Mouse (Mus musculus): ENCODE data around the gene Gpr179. TPM values are rescaled to one million over a fixed set of nuclear protein-coding genes. Genes with fewer than 3 reads are reported as not detected.

The Gpr179 gene
- 0.06 and 0.08 TPM in 2 replicates for polyA plus RNA-seq (2016; fragmentation: Nextera tagmentation; extraction: Ambion mirVana)

GRCm38 (mm10) chr11:97352027-97352684 lies at the start of gene Gpr179:
Gene Gpr179 (minus strand): TSS chr11:97352077.
- Histone ChIP-seq H3K27ac (ENCODE audit: poor library complexity, severe bottlenecking) (no peak within 1 kb of the TSS), H3K4me2 (no peak within 1 kb of the TSS), H3K27me3 (replicated peaks) (0 out of 2 replicates have a peak, but pooled peaks cover 4% of the 10 kb centered on the region), H3K4me1 (replicated peaks) (peaks cover 25% of the 10 kb centered on the region), H3K9ac (0 out of 2 replicates have a peak within 1 kb of the TSS, but pooled peaks have one; percentile 32), H3K4me3 (no peak within 1 kb of the TSS), H3K9me3 (replicated peaks) (no peaks in the 10 kb centered on the region), H3K36me3 (no peaks in the 10 kb centered on the region)
- no peak for ATAC-seq (ENCODE audit: insufficient number of reproducible peaks, low FRiP score)
- WGBS: 71% methylated on average over 3 of the region's 3 CpGs

DNA sequence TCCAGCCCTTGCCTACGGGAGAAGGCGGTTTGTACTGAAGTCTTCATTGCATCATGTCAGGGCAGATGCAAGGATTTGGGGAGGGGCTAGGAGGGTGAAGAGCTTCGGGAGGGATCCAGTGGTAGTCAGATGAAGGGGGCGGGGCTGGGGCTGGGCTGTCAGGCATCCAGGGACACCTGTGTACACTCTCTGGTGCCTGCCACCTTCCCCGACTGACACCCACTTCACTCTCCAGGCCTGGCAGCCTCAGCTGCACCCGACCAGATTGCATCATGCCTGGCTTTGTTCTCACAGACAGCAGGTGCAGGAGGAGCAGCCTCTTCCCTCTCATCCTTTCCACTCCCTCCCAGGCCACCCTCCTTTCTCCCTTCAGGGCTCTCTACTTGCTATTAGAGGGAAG lies 49.2 kb upstream of the Gpr179 start:
- H3K4me1 ChIP-seq (replicated peaks): peaks cover 44% of the 10 kb centered on the region
- 20% methylated on average over 6 of the region's 6 CpGs for WGBS
- peak overlapping the region; percentile 72 for H3K4me2 ChIP-seq
- no peak overlapping the region for H3K4me3 ChIP-seq
- H3K27me3 ChIP-seq (replicated peaks): 0 out of 2 replicates have a peak, but pooled peaks cover 8% of the 10 kb centered on the region
- H3K9me3 ChIP-seq (replicated peaks): no peaks in the 10 kb centered on the region
- H3K9ac ChIP-seq: no peak overlapping the region
- H3K36me3 ChIP-seq: peaks cover 12% of the 10 kb centered on the region
- no peak overlapping the region for H3K27ac ChIP-seq (ENCODE audit: poor library complexity, severe bottlenecking)
- peak; percentile 22; the same call in 1 of the 2 replicates for ATAC-seq (ENCODE audit: insufficient number of reproducible peaks, low FRiP score)

DNA sequence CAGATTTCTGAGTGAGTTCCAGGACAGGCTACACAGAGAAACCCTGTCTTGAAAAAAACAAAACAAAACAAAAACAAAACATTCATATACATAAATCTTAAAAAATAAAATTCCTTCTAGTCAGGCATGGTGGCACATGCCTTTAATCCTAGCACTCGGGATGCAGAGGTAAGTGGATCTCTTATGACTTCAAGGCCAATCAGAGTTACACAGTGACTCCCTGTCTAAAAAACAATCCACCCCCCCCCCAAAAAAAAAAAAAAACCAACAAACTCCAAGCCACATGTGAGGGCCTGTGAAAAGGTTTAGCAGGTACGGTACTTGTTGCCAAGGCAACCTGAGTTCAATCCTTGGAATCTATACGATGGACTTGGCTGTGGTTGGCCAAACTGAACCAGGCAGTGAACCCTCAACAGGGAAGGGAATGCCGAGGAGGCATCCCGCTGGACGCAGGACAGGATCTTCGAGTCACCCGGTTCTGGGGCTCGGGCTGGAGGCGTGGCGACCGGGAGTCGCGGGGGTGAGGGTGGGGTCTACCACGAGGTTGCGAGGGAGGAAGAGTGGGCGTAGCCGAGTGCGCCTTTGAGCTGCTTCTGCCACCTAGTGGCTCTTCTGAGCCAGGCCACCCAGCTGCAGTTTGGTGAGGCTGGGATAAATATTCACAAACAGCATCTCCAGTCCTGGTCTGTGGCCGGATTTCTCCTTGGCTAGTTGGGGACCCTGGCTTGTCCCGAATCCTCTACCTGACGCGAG lies 48.3 kb upstream of the Gpr179 start:
- Histone ChIP-seq H3K4me2 (peak overlapping the region; percentile 72), H3K4me3 (peak overlapping the region; percentile 33; the same call in 1 of the 2 replicates), H3K36me3 (peaks cover 21% of the 10 kb centered on the region), H3K27ac (ENCODE audit: poor library complexity, severe bottlenecking) (no peak overlapping the region), H3K4me1 (replicated peaks) (peaks cover 35% of the 10 kb centered on the region), H3K27me3 (replicated peaks) (0 out of 2 replicates have a peak, but pooled peaks cover 5% of the 10 kb centered on the region), H3K9ac (no peak overlapping the region), H3K9me3 (replicated peaks) (no peaks in the 10 kb centered on the region)
- WGBS: 4% methylated on average over 23 of the region's 23 CpGs
- peak; percentile 64; the same call in 1 of the 2 replicates for ATAC-seq (ENCODE audit: insufficient number of reproducible peaks, low FRiP score)

- ATAC-seq (ENCODE audit: insufficient number of reproducible peaks, low FRiP score): no peak
- no peak overlapping the region for H3K9ac ChIP-seq
- H3K4me3 ChIP-seq: no peak overlapping the region
- 0 out of 2 replicates have a peak, but pooled peaks cover 5% of the 10 kb centered on the region for H3K27me3 ChIP-seq (replicated peaks)
- no peak overlapping the region for H3K27ac ChIP-seq (ENCODE audit: poor library complexity, severe bottlenecking)
- peaks cover 28% of the 10 kb centered on the region for H3K4me1 ChIP-seq (replicated peaks)
- H3K4me2 ChIP-seq: no peak overlapping the region
- peaks cover 36% of the 10 kb centered on the region for H3K36me3 ChIP-seq
- H3K9me3 ChIP-seq (replicated peaks): no peaks in the 10 kb centered on the region
- 64% methylated on average over 2 of the region's 2 CpGs for WGBS
These were observed 46.6 kb upstream of the Gpr179 start for GRCm38 (mm10) chr11:97398506-97398905.

DNA sequence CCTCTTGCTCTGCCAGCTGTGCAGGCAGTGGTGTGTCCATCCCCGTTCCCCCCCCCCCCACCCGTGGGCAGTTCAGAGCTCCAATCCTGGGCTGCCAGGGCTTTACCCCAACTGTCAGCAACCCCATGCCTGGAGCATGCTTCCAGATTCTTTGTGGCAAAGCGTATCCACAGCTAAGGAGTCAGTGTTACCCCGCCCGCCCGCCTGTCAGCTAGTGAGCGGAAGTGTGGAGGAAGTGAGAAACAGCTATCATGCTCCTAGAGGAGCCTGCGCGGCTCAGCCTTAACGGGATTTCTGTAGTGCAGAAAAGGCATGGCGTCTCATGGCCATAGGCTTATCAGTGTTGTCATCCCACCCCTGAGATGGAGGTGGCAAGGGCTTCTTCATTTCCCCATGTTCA lies 42.3 kb upstream of the Gpr179 start:
- no peak overlapping the region for H3K4me2 ChIP-seq
- H3K27me3 ChIP-seq (replicated peaks): no peaks in the 10 kb centered on the region
- no peak for ATAC-seq (ENCODE audit: insufficient number of reproducible peaks, low FRiP score)
- 53% methylated on average over 11 of the region's 11 CpGs for WGBS
- no peak overlapping the region for H3K9ac ChIP-seq
- no peak overlapping the region for H3K4me3 ChIP-seq
- peaks cover 38% of the 10 kb centered on the region for H3K4me1 ChIP-seq (replicated peaks)
- no peaks in the 10 kb centered on the region for H3K9me3 ChIP-seq (replicated peaks)
- peaks cover 73% of the 10 kb centered on the region for H3K36me3 ChIP-seq
- H3K27ac ChIP-seq (ENCODE audit: poor library complexity, severe bottlenecking): no peak overlapping the region

GRCm38 (mm10) chr11:97393658-97394057 lies 41.8 kb upstream of the Gpr179 start:
- ATAC-seq (ENCODE audit: insufficient number of reproducible peaks, low FRiP score): no peak
- whole genome bisulfite sequencing: 59% methylated on average over 11 of the region's 11 CpGs
- no peak overlapping the region for H3K9ac ChIP-seq

DNA sequence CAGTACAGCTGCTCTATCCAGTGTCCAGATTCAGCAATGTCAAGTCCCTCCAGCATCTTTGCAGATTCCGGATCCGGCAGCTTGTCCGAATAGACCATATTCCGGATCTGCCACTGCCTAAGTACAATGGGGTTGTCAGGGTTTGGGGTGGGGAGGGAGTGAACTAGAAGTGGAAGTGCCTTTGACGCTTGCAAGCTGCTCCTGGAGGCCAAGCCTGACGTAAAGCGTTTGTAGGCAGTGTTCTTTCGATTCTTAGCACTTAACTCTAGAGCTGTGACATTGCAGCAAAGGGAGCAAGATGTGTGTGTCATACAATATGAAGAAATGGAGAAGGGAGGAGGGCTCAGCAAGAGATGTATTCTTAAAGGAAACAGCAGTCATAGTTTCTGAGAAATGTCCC lies 37.2 kb upstream of the Gpr179 start:
- Histone ChIP-seq H3K27ac (ENCODE audit: poor library complexity, severe bottlenecking) (no peak overlapping the region), H3K27me3 (replicated peaks) (no peaks in the 10 kb centered on the region), H3K36me3 (peaks cover 72% of the 10 kb centered on the region), H3K4me3 (no peak overlapping the region), H3K9ac (no peak overlapping the region), H3K4me2 (no peak overlapping the region), H3K4me1 (replicated peaks) (peaks cover 35% of the 10 kb centered on the region), H3K9me3 (replicated peaks) (no peaks in the 10 kb centered on the region)
- no peak for ATAC-seq (ENCODE audit: insufficient number of reproducible peaks, low FRiP score)
- 80% methylated on average over 8 of the region's 8 CpGs for WGBS

More at GRCm38 (mm10) chr11:97393658-97394057, 41.8 kb upstream of the Gpr179 start:
- H3K4me1 ChIP-seq (replicated peaks): peaks cover 38% of the 10 kb centered on the region
- no peak overlapping the region for H3K4me3 ChIP-seq
- no peak overlapping the region for H3K4me2 ChIP-seq
- peaks cover 74% of the 10 kb centered on the region for H3K36me3 ChIP-seq
- no peak overlapping the region for H3K27ac ChIP-seq (ENCODE audit: poor library complexity, severe bottlenecking)
- H3K9me3 ChIP-seq (replicated peaks): no peaks in the 10 kb centered on the region
- H3K27me3 ChIP-seq (replicated peaks): no peaks in the 10 kb centered on the region

GRCm38 (mm10) chr11:97387811-97388210 lies 35.9 kb upstream of the Gpr179 start:
- WGBS: 89% methylated on average over 2 of the region's 2 CpGs
- no peaks in the 10 kb centered on the region for H3K27me3 ChIP-seq (replicated peaks)
- no peaks in the 10 kb centered on the region for H3K9me3 ChIP-seq (replicated peaks)
- no peak overlapping the region for H3K4me2 ChIP-seq
- peaks cover 24% of the 10 kb centered on the region for H3K4me1 ChIP-seq (replicated peaks)
- H3K9ac ChIP-seq: no peak overlapping the region
- no peak overlapping the region for H3K27ac ChIP-seq (ENCODE audit: poor library complexity, severe bottlenecking)
- H3K36me3 ChIP-seq: peaks cover 72% of the 10 kb centered on the region
- no peak for ATAC-seq (ENCODE audit: insufficient number of reproducible peaks, low FRiP score)
- no peak overlapping the region for H3K4me3 ChIP-seq

DNA sequence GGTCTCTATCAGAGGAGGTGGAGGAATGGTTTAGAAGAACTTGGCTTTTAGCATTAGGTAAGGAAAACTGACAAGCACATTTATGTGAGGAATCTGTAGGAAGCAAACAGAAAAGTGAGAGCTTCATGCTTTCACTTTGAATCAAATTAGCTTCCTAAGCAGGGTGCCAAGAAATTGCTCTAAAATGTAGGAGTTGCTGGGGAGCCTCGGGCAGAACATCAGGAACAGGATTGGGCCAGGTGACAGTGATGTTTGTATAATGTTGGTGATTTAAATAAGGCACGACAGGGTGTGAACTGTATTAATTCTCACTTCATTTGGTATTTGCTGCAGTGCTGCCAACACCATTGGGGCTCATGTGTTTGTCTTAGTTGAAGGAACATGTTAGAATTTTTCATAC lies 31.9 kb upstream of the Gpr179 start:
- WGBS: 60% methylated on average over 2 of the region's 2 CpGs

DNA sequence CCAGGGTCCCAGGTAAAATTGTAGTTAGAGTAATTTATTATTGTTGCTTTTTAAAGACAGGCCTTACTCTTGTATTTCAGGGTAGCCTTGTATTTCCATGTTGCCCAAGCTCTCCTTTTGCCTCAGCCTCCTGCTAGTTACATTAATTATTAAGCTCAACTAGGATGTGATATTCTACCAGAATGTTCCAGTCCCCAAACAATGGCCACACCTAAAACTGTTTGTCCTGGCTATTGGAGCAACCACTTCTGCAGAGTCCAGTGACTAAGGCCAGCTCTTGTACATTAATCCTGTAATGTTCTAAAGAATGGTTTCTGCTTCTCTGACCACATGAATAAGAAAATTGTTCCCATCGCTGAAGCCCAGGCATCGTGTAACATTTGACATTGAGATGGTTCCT lies 31.1 kb upstream of the Gpr179 start:
- H3K4me2 ChIP-seq: no peak overlapping the region
- H3K9me3 ChIP-seq (replicated peaks): no peaks in the 10 kb centered on the region
- H3K27me3 ChIP-seq (replicated peaks): no peaks in the 10 kb centered on the region
- no peak overlapping the region for H3K4me3 ChIP-seq
- 86% methylated on average over 2 of the region's 2 CpGs for WGBS
- no peak overlapping the region for H3K9ac ChIP-seq
- ATAC-seq (ENCODE audit: insufficient number of reproducible peaks, low FRiP score): no peak
- H3K36me3 ChIP-seq: peaks cover 68% of the 10 kb centered on the region
- no peaks in the 10 kb centered on the region for H3K4me1 ChIP-seq (replicated peaks)
- H3K27ac ChIP-seq (ENCODE audit: poor library complexity, severe bottlenecking): no peak overlapping the region

More for the DNA sequence above, 31.9 kb upstream of the Gpr179 start:
- Histone ChIP-seq H3K4me2 (no peak overlapping the region), H3K27ac (ENCODE audit: poor library complexity, severe bottlenecking) (no peak overlapping the region), H3K4me1 (replicated peaks) (no peaks in the 10 kb centered on the region), H3K9ac (no peak overlapping the region), H3K27me3 (replicated peaks) (no peaks in the 10 kb centered on the region), H3K4me3 (no peak overlapping the region), H3K9me3 (replicated peaks) (no peaks in the 10 kb centered on the region), H3K36me3 (peaks cover 66% of the 10 kb centered on the region)
- ATAC-seq (ENCODE audit: insufficient number of reproducible peaks, low FRiP score): no peak

DNA sequence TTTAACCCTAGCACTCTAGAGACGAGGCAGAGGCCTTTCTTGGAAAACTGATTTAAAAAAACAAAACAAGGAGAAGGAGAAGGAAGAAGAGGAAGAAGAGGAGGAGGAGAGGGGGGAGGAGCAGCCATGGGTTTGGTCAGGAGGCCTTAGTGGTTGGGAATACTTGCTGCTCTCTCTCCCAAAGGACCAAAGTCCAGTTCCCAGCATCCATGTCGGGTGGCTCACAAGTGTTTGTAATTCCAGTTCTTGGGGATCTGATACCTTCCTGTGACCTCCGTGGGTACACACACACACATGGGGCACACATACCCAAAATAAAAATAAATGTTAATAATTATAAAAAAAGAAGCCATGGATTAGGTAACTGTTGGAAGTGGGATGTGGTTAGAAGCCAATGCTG lies 28.2 kb upstream of the Gpr179 start:
- no peak overlapping the region for H3K27ac ChIP-seq (ENCODE audit: poor library complexity, severe bottlenecking)
- H3K27me3 ChIP-seq (replicated peaks): no peaks in the 10 kb centered on the region
- no peak overlapping the region for H3K4me2 ChIP-seq
- H3K36me3 ChIP-seq: peaks cover 79% of the 10 kb centered on the region
- WGBS: 77% methylated on average over 3 of the region's 3 CpGs
- no peaks in the 10 kb centered on the region for H3K4me1 ChIP-seq (replicated peaks)
- H3K9me3 ChIP-seq (replicated peaks): no peaks in the 10 kb centered on the region
- no peak overlapping the region for H3K4me3 ChIP-seq
- H3K9ac ChIP-seq: no peak overlapping the region
- no peak for ATAC-seq (ENCODE audit: insufficient number of reproducible peaks, low FRiP score)

Data from heart, embryonic 12.5 days (tissue).